Mouse (Mus musculus) spleen, adult 2 months (tissue): ENCODE measurements at regions not wholly inside any gene's neighbourhood (a gene's known extent, or its start where the extent isn't known, plus 50 kb on each side); places are given as distances from the start of the nearest gene placed in this dataset.

Experiments used
- CTCF ChIP-seq: fragments of 200-500 bp; IDR thresholded peaks from 2 replicates; pipeline ENCODE4 v1.5.1; 2011; ENCODE audit warnings: mild to moderate bottlenecking, inconsistent platforms; ENCODE audit not compliant: insufficient read depth, insufficient read length, insufficient replicate concordance; ENCODE audit errors: extremely low read depth
- POLR2A ChIP-seq: fragments of 200-500 bp; IDR thresholded peaks from 2 replicates; pipeline ENCODE4 v1.6.1; 2011; ENCODE audit warnings: low read depth, low read length, inconsistent platforms

DNA sequence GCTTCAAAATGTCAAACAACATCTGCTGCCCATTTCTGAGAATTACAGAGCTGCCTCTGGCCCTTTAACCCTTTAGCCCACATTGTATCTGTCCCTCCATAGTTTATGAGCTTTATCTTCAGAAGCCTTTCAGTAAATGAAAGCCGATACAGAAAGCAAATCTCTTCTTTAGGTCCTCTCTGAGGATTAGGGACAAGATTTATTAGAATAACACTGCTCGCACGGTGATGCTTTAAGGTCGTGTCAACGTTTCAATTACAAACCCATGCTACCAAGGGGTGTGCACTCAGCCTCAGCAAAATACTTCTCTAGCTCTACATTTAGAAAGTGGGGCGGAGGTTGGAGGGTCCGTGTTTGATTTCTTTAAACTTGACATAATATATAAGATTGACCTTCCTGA lies 472.0 kb upstream of the 4930412O13Rik start:
- no peak for TF ChIP-seq POLR2A
- no peak for TF ChIP-seq CTCF
